Mouse (Mus musculus) ES-E14 (cell line): ENCODE measurements at regions not wholly inside any gene's neighbourhood (a gene's known extent, or its start where the extent isn't known, plus 50 kb on each side); places are given as distances from the start of the nearest gene placed in this dataset.

Experiments used
- DNase-seq: peaks from one replicate; pipeline ENCODE4 v3.0.0-alpha.2; 2013; ENCODE audit warnings: low read depth, low spot score
- H3K27ac ChIP-seq: 2 replicates; pipeline ENCODE4 v1.5.1; 2012; ENCODE audit warnings: low read depth, mild to moderate bottlenecking, low read length, moderate library complexity, mixed read lengths; ENCODE audit not compliant: poor library complexity, insufficient read depth, severe bottlenecking
- H3K36me3 ChIP-seq: 2 replicates; pipeline ENCODE4 v1.6.1; 2012; ENCODE audit warnings: mild to moderate bottlenecking, low read length, moderate library complexity, mixed read lengths; ENCODE audit not compliant: control insufficient read depth, poor library complexity, insufficient read depth, severe bottlenecking
- H3K4me1 ChIP-seq, 2 experiments: fragments of 150-350 bp in 1 of 2; sonication (generic) in 1 of 2; 2 replicates each; pipeline ENCODE4 v1.6.1; 2012; ENCODE audit warnings: low read length in 2 of 2, mild to moderate bottlenecking in 1 of 2, mixed read lengths in 1 of 2; ENCODE audit not compliant: control insufficient read depth in 2 of 2, insufficient read depth in 2 of 2, poor library complexity in 1 of 2
- H3K4me3 ChIP-seq, 2 experiments: fragments of 150-350 bp in 1 of 2; sonication (generic) in 1 of 2; 2 replicates each; pipeline ENCODE4 v1.5.1; 2012; ENCODE audit warnings: low read length in 2 of 2, low read depth in 1 of 2, mild to moderate bottlenecking in 1 of 2, mixed read lengths in 1 of 2; ENCODE audit not compliant: insufficient read depth in 1 of 2, poor library complexity in 1 of 2, severe bottlenecking in 1 of 2
- H3K9ac ChIP-seq: 2 replicates; pipeline ENCODE4 v1.6.1; 2012; ENCODE audit warnings: low read depth, mild to moderate bottlenecking, low read length, mixed read lengths; ENCODE audit not compliant: poor library complexity, insufficient read depth, severe bottlenecking
- H3K9me3 ChIP-seq: fragments of 150-350 bp; sonication (generic); 2 replicates; pipeline ENCODE4 v1.6.1; 2012; ENCODE audit warnings: low read depth, mild to moderate bottlenecking, low read length; ENCODE audit not compliant: control insufficient read depth, insufficient read depth
- CHD2 ChIP-seq: IDR thresholded peaks from 2 replicates; pipeline ENCODE4 v1.6.1; 2014; ENCODE audit warnings: mild to moderate bottlenecking, low read depth, low read length, inconsistent platforms
- HCFC1 ChIP-seq: IDR thresholded peaks from 2 replicates; pipeline ENCODE4 v1.6.1; 2012; ENCODE audit warnings: low read length, inconsistent platforms, borderline replicate concordance; ENCODE audit not compliant: insufficient read depth
- MAFK ChIP-seq: IDR thresholded peaks from 2 replicates; pipeline ENCODE4 v1.6.1; 2014; ENCODE audit warnings: mild to moderate bottlenecking, low read depth, low read length, inconsistent platforms; ENCODE audit not compliant: insufficient read depth
- ZC3H11A ChIP-seq: IDR thresholded peaks from 2 replicates; pipeline ENCODE4 v1.6.1; 2012; ENCODE audit warnings: low read depth, mild to moderate bottlenecking, inconsistent platforms, low read length, borderline replicate concordance
- ZNF384 ChIP-seq: IDR thresholded peaks from 2 replicates; pipeline ENCODE4 v1.6.1; 2012; ENCODE audit warnings: low read depth, low read length, inconsistent platforms
- in situ Hi-C, 2 experiments: fragments of 600-800 bp; cut with MboI; formaldehyde crosslinking; loops; one replicate each; pipeline ENCODE4 v1.15.1; 2025; ENCODE audit warnings: low sequenced_read_pairs in 2 of 2, inconsistent platforms in 1 of 2; ENCODE audit not compliant: unreplicated experiment in 2 of 2

- peak; percentile 55 for DNase-seq
These were observed 73.6 kb upstream of the Ntrk2 start for GRCm38 (mm10) chr13:58732776-58733175.

GRCm38 (mm10) chr13:58733615-58734014, 72.8 kb upstream of the Ntrk2 start:
- no peak for DNase-seq
- H3K4me3 ChIP-seq = no peak overlapping the region
- no peak overlapping the region for H3K9ac ChIP-seq
- TF ChIP-seq ZC3H11A (no peak), CHD2 (no peak), MAFK (no peak), ZNF384 (no peak), HCFC1 (no peak)
- in situ Hi-C loops = no loop called here
- no peaks in the 10 kb centered on the region; a peak in 1 of 4 replicates for H3K4me1 ChIP-seq
- no peak overlapping the region for H3K27ac ChIP-seq
- H3K36me3 ChIP-seq = no peaks in the 10 kb centered on the region
- H3K9me3 ChIP-seq = no peaks in the 10 kb centered on the region

More at GRCm38 (mm10) chr13:58732776-58733175, 73.6 kb upstream of the Ntrk2 start:
- no peaks in the 10 kb centered on the region for H3K9me3 ChIP-seq
- H3K4me3 ChIP-seq = no peak overlapping the region
- H3K36me3 ChIP-seq = no peaks in the 10 kb centered on the region
- in situ Hi-C loops = no loop called here
- TF ChIP-seq ZNF384 = no peak
- peak; percentile 87 for TF ChIP-seq CHD2
- no peaks in the 10 kb centered on the region; a peak in 1 of 4 replicates for H3K4me1 ChIP-seq
- no peak overlapping the region for H3K27ac ChIP-seq
- no peak overlapping the region for H3K9ac ChIP-seq

- no peak for DNase-seq
- Histone ChIP-seq H3K4me3 (no peak overlapping the region), H3K9ac (no peak overlapping the region), H3K36me3 (no peaks in the 10 kb centered on the region), H3K4me1 (no peaks in the 10 kb centered on the region; a peak in 1 of 4 replicates), H3K27ac (no peak overlapping the region), H3K9me3 (no peaks in the 10 kb centered on the region)
- in situ Hi-C loops = no loop called here
- TF ChIP-seq CHD2 = no peak
- no peak for TF ChIP-seq HCFC1
- TF ChIP-seq ZNF384 = no peak
- no peak for TF ChIP-seq ZC3H11A
- no peak for TF ChIP-seq MAFK
These were observed 70.8 kb upstream of the Ntrk2 start for GRCm38 (mm10) chr13:58735577-58735976.

GRCm38 (mm10) chr13:58740731-58741130, 65.6 kb upstream of the Ntrk2 start:
- peaks cover 0 to 3% of the 10 kb centered on the region in 2 experiments; a peak in 1 of 4 replicates for H3K4me1 ChIP-seq
- H3K9me3 ChIP-seq = no peaks in the 10 kb centered on the region
- H3K36me3 ChIP-seq = no peaks in the 10 kb centered on the region
- no peak overlapping the region for H3K9ac ChIP-seq
- TF ChIP-seq HCFC1 = no peak
- no peak for TF ChIP-seq ZC3H11A
- no peak for TF ChIP-seq CHD2
- no peak for TF ChIP-seq ZNF384
- no peak for TF ChIP-seq MAFK
- in situ Hi-C loops = no loop called here
- no peak for DNase-seq
- no peak overlapping the region for H3K4me3 ChIP-seq
- H3K27ac ChIP-seq = no peak overlapping the region

- DNase-seq = peak; percentile 38
- no peak for TF ChIP-seq MAFK
- TF ChIP-seq ZC3H11A = no peak
- no peak for TF ChIP-seq CHD2
- TF ChIP-seq HCFC1 = no peak
- TF ChIP-seq ZNF384 = no peak
- no peak overlapping the region for H3K27ac ChIP-seq
- in situ Hi-C loops = no loop called here
- H3K9ac ChIP-seq = no peak overlapping the region
- H3K4me1 ChIP-seq = peaks cover 0 to 4% of the 10 kb centered on the region in 2 experiments; a peak in 1 of 4 replicates
- H3K9me3 ChIP-seq = no peaks in the 10 kb centered on the region
- H3K4me3 ChIP-seq = no peak overlapping the region
- no peaks in the 10 kb centered on the region for H3K36me3 ChIP-seq
These were observed 60.3 kb upstream of the Ntrk2 start for GRCm38 (mm10) chr13:58746056-58746455.
